Mouse (Mus musculus): Measurements from ENCODE around the gene F11r. TPM values are rescaled to one million over a fixed set of nuclear protein-coding genes. Genes with fewer than 3 reads are reported as not detected.

F11r gene
- total and polyA plus RNA-seq, 2 experiments from 2014 or later = 6.2 to 7.8 TPM

DNA sequence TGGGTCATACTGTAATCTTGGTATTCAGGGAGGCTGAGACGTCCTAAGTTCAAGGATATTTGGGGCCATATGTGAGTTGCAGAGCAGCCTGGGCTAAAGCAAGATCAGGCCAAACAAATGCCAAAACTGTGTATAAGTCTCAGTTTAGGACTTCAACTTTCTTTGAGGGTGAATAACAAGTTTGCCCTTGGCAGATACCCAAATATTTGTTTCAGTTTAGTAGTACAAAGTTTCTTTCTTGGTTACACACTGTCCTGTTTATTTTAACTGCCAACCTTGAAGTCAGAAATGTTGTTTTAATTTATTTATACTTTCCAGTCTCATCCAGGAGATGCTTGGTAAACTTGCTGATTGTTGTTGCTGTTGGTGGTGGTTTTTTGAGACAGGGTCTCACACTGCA, 1.4 kb upstream of the F11r start:
- DNase-seq (no peak), ATAC-seq (no peak)
- no peak overlapping the region for H3K4me3 ChIP-seq (ENCODE audit: low read depth, low read length)
- no peaks in the 10 kb centered on the region for H3K4me1 ChIP-seq (ENCODE audit: insufficient read depth)
- no peak overlapping the region for H3K27ac ChIP-seq (ENCODE audit: low read depth, low read length)
- H3K9ac ChIP-seq = no peak overlapping the region
- peaks cover 23% of the 10 kb centered on the region for H3K27me3 ChIP-seq (ENCODE audit: insufficient read depth, low read length)
- WGBS = 73% methylated on average over 1 of the region's 1 CpGs
- H3K9me3 ChIP-seq (ENCODE audit: low read length) = no peaks in the 10 kb centered on the region
- TF ChIP-seq CTCF (IDR thresholded peaks at IDR 0.05; ENCODE audit: low read depth) = no peak
- no peak overlapping the region for H3K4me2 ChIP-seq (ENCODE audit: low read depth)
- no peaks in the 10 kb centered on the region for H3K36me3 ChIP-seq (ENCODE audit: insufficient read depth)

DNA sequence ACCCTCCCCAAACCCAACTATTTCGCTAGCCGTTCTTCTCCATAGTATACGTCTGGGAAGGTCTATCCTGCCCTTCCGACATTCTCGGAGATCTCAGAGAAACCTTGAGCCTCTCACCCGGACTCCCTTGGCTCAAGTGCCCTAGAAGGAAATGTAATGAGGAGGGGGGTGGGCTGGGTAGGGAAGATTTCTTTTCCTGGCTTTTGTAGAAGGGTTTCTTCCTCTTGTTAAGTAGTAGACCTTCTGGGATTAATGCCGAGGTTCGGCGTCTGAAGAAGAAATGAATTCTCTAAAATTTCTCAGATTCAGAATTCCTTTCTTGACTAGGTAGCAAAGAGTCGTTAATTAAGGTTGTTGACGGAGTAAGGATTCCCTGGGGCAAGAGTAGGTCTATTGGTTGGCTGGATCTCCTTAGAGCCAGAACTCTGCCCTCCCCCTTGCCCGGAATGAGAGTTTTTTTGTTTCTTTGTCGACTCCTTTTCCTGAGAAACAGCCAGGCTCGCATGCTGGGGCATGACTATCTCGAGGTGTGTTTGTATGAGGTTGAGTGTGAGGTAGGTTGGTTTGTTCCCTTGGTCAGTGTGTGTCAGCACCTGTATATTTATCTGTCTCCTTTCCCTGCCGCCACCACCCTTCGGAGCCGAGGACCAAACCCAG, 807 bp downstream of the F11r start:
- Histone ChIP-seq H3K4me2 (ENCODE audit: low read depth) (peak overlapping the region; percentile 43), H3K4me1 (ENCODE audit: insufficient read depth) (no peaks in the 10 kb centered on the region), H3K27ac (ENCODE audit: low read depth, low read length) (no peak overlapping the region), H3K27me3 (ENCODE audit: insufficient read depth, low read length) (peaks cover 23% of the 10 kb centered on the region), H3K9ac (peak overlapping the region; percentile 18; the same call in 1 of the 2 replicates), H3K4me3 (ENCODE audit: low read depth, low read length) (peak overlapping the region; percentile 29), H3K9me3 (ENCODE audit: low read length) (no peaks in the 10 kb centered on the region), H3K36me3 (ENCODE audit: insufficient read depth) (no peaks in the 10 kb centered on the region)
- 9% methylated on average over 18 of the region's 18 CpGs for WGBS
- TF ChIP-seq CTCF (IDR thresholded peaks at IDR 0.05; ENCODE audit: low read depth) = no peak
- DNase-seq (no peak), ATAC-seq (0 out of 2 replicates have a peak, but pooled peaks have one; percentile 10)

DNA sequence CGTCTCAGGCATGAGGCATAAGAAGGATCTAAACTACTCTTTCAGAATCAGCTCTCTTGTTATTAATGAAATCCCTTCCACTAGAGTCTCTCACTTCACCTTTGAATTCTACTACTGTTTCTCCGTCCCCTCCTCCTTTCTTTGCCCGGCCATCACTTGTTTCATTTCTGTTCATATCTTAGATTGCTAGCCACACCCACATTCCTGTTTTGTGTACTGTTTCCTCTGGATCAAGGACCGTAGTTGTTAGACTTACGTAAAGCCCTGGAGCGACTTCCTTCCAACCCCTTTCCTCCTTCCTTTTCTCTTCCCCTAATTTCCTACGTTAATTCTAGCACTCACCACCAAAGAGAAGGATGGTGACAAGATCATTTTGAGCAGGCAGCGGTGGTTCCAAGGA, 1.7 kb downstream of the F11r start:
- no peaks in the 10 kb centered on the region for H3K36me3 ChIP-seq (ENCODE audit: insufficient read depth)
- H3K27ac ChIP-seq (ENCODE audit: low read depth, low read length) = no peak overlapping the region
- DNase-seq = no peak
- no peaks in the 10 kb centered on the region for H3K4me1 ChIP-seq (ENCODE audit: insufficient read depth)
- no peaks in the 10 kb centered on the region for H3K9me3 ChIP-seq (ENCODE audit: low read length)
- H3K27me3 ChIP-seq (ENCODE audit: insufficient read depth, low read length) = peaks cover 23% of the 10 kb centered on the region
- no peak overlapping the region for H3K4me3 ChIP-seq (ENCODE audit: low read depth, low read length)
- 0 out of 2 replicates have a peak overlapping the region, but pooled peaks have one; percentile 2 for H3K4me2 ChIP-seq (ENCODE audit: low read depth)
- 65% methylated on average over 8 of the region's 8 CpGs for WGBS
- no peak for TF ChIP-seq CTCF (IDR thresholded peaks at IDR 0.05; ENCODE audit: low read depth)
- H3K9ac ChIP-seq = no peak overlapping the region
- ATAC-seq = no peak

DNA sequence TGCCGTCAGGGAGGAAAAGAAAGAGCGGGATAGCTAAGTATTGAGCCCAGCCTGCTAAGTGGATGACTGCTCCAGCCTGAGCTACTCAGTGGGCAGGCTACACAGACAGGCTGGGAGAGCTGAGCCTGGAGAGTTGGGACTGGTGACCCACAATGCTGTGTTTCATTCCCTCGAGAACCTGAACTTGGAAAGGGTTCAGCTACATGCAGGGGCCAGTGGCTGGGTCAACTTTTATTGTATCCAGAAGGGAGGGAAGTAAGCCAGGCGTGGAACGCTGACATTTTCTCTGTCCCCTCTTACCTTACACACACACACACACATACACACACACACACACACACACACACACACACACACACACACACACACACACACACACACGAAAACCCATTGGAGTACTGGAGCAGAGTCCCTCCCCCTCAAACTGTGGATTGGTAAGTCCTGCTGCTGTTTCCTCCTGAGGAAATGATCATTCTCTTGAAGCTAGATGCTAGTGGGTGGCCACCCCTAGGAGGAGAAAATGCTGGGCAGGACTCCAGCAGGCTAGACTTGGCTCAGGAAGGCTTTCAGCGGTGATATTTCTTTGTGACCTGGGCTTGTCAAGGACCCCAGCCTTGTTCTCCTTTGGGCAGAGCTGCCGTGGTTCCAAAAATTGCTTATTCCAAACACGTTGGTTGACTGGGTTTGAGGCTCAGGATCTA, 2.8 kb downstream of the F11r start:
- Histone ChIP-seq H3K4me3 (ENCODE audit: low read depth, low read length) (no peak overlapping the region), H3K27me3 (ENCODE audit: insufficient read depth, low read length) (peaks cover 23% of the 10 kb centered on the region), H3K4me2 (ENCODE audit: low read depth) (0 out of 2 replicates have a peak overlapping the region, but pooled peaks have one; percentile 2), H3K9me3 (ENCODE audit: low read length) (no peaks in the 10 kb centered on the region), H3K4me1 (ENCODE audit: insufficient read depth) (no peaks in the 10 kb centered on the region), H3K9ac (no peak overlapping the region), H3K36me3 (ENCODE audit: insufficient read depth) (no peaks in the 10 kb centered on the region), H3K27ac (ENCODE audit: low read depth, low read length) (no peak overlapping the region)
- TF ChIP-seq CTCF (IDR thresholded peaks at IDR 0.05; ENCODE audit: low read depth) = no peak
- ATAC-seq = no peak; the same call in 1 of the 2 replicates
- DNase-seq = no peak
- 41% methylated on average over 9 of the region's 9 CpGs for WGBS

DNA sequence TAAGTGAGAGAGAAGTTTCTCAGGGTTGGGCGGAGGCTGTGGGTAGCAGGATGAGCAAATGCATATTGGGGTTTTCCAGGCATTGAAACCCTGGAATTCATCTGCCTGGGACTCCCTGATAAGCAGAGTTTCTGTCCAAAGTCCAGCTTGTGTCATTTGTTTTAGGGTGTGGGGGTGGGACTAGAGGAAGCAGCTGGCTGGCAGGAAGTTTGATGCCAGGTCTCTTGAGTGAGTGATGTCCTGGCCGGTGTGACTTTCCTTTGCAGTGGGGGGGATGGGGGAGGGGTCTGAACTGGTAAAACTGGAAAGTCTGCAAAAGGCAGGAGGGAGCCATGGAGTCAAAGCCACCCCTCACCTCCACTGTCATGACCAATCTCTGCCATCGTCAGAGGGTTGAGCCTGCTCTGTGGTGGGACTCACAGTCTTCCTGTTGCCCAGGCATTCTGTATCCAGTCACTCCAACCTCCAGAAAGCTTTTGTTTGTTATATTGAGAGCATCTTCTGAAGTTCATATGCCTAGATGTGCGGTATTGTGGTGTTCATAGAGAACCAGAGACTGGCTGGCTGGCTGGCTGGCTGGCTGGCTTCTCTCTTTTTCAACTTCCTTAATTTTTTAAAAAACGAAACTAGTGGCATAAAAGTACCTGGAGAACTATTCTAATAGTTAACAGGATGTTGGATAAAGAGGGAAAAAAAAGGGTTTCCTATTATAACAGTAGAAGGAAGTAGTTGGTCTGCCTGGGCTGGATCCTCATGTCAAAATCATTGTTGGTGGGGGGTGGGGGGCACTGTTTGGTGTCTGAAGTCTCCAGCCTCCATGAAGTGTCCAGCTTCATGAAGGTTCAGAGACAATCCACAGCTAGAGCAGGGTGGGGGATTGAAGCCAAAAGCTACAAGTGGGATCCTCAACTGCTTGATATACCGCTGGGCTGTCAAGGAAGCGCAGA, 4.4 kb downstream of the F11r start:
- Histone ChIP-seq H3K4me2 (ENCODE audit: low read depth) (no peak overlapping the region), H3K9me3 (ENCODE audit: low read length) (no peaks in the 10 kb centered on the region), H3K27ac (ENCODE audit: low read depth, low read length) (no peak overlapping the region), H3K9ac (no peak overlapping the region), H3K4me1 (ENCODE audit: insufficient read depth) (no peaks in the 10 kb centered on the region), H3K27me3 (ENCODE audit: insufficient read depth, low read length) (peaks cover 23% of the 10 kb centered on the region), H3K4me3 (ENCODE audit: low read depth, low read length) (no peak overlapping the region), H3K36me3 (ENCODE audit: insufficient read depth) (no peaks in the 10 kb centered on the region)
- DNase-seq (no peak), ATAC-seq (no peak)
- no peak for TF ChIP-seq CTCF (IDR thresholded peaks at IDR 0.05; ENCODE audit: low read depth)
- WGBS = 70% methylated on average over 7 of the region's 7 CpGs

DNA sequence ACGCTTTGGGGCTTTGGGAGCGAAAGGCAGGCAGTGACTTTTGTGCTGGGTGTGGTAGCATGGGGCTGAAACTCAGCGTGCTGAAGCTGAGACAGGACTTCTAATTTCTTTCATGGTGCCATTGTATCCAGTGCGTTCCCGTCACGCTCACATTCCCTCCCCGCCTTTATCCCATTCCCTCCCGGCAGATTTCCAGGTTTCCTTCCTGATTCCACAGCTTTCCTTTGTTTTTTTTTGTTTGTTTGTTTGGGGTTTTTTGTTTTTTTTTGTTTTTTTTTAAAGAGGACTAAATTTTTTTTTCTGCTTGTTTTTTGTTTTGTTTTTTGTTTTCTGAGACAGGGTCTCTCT, 5.1 kb downstream of the F11r start:
- no peak for TF ChIP-seq CTCF (IDR thresholded peaks at IDR 0.05; ENCODE audit: low read depth)
- H3K4me2 ChIP-seq (ENCODE audit: low read depth) = no peak overlapping the region
- H3K9me3 ChIP-seq (ENCODE audit: low read length) = no peaks in the 10 kb centered on the region
- H3K4me3 ChIP-seq (ENCODE audit: low read depth, low read length) = no peak overlapping the region
- WGBS = 71% methylated on average over 8 of the region's 8 CpGs
- H3K9ac ChIP-seq = no peak overlapping the region
- no peak overlapping the region for H3K27ac ChIP-seq (ENCODE audit: low read depth, low read length)
- H3K4me1 ChIP-seq (ENCODE audit: insufficient read depth) = no peaks in the 10 kb centered on the region
- peaks cover 17% of the 10 kb centered on the region for H3K27me3 ChIP-seq (ENCODE audit: insufficient read depth, low read length)
- DNase-seq (no peak), ATAC-seq (no peak)
- no peaks in the 10 kb centered on the region for H3K36me3 ChIP-seq (ENCODE audit: insufficient read depth)

All from forebrain, postnatal 0 days (tissue).